Mouse (Mus musculus) embryo, embryonic 9.5 days (tissue): ENCODE data around the gene Dnajc30.

Experiments
- DNase-seq: peaks from one replicate; pipeline ENCODE4 v3.0.0-alpha.2; 2017; ENCODE audit errors: extremely low spot score

The Dnajc30 gene

GRCm38 (mm10) chr5:135109017-135109416 lies 45.0 kb downstream of the Dnajc30 start:
- no peak for DNase-seq

DNA sequence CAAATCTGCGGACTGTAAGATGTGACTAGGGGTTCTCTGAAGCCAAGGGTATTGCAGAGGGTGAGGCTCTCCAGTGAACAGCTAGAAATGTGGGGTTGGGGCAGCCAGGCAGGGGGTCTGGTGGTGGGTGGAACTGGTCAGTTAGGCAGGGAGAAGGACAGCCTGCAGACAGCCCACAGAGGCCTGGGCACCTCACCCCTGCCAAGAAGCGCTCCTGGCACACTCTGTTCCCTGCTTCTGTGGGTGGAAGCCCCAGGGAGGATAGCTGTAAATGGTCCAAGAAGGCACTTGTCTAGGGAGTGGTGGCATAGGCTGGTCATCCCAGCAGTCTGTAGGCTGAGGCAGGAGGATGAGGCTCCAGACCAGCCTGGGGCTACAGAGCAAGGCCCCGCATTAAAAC lies 45.4 kb downstream of the Dnajc30 start:
- DNase-seq = no peak

- no peak for DNase-seq
Observed at GRCm38 (mm10) chr5:135109976-135110375, 46.0 kb downstream of the Dnajc30 start.

DNA sequence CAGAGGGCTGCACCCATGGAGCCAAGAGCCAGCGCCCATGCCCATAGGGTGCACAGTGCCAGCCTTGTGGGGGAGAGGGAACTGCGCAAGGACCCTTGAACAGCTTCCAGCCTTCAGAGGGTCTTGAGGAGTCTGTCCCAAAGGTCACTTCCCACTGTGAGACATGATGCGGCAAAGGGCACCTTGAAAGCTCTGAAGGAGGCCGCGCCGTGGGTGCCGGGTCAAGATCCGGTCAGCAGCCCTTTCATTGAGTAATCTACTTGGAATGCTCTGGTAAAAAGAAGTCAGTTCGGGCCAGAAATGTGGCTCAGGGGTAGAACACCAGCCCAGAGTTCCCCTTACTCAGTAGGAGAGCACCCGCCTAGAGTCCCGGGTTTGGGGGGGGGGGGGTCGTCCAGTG lies 49.8 kb downstream of the Dnajc30 start:
- no peak for DNase-seq

DNA sequence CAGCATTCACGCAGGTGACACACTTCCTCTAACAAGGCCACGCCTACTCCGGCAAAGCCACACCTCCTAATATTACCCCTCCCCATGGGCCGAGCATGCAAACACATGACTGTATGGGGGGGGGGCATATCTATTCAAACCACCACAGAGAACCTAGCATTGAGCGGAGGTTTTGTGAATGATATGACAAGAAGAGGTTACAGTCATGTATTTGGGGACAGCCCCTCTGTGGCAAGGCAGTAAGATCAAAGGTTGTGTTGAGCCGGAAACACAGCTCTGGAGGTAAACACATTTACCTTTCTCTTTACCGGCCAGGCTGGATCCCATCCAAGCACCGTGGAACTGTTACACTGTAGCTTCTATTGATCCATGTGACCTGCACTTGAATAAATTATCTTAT lies 51.2 kb downstream of the Dnajc30 start:
- DNase-seq = no peak
